In the genomic region with DNA sequence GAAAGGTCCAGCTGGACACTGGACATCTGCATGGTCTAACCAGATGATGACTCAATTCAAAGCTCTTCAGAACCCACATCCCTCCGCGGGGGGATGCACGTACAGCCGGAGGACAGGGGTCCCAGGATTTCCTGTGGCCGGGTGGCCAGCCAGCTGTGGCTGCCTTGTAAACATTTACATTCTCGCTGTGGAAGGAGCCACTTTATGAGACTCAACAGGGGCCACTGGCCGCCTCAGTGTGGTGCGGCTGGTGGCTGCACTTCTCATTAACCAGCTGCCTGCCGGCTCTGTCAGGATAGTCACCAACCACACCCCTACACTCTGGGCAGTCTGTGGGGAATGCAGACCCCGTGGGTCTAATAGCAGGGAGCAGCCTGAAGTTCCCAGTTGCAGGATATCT, we compare ENCODE assay signal across 22 mouse cellular contexts. TPM values are rescaled to one million over a fixed set of nuclear protein-coding genes. Genes with fewer than 3 reads are reported as not detected.
DNase-seq lines count a peak whose midpoint lies in the region; ATAC-seq lines count a peak whose summit lies in the region.
"Had no signal": no experiment of that assay in that cellular context is flagged by ENCODE, and none has a peak within 500 bp of the region (broad histone marks: within the 10 kb centered on the region; RNA-seq: fewer than 3 reads in every experiment).

No protein-coding gene starts in this region.

- peaks cover 4% of the 10 kb centered on the region; the same call in 1 of the 2 replicates for H3K9me3 ChIP-seq in kidney, embryonic 16.5 days (ENCODE audit: low read length)
- H3K9me3 ChIP-seq in limb, embryonic 12.5 days = peaks cover 5% of the 10 kb centered on the region; the same call in 1 of the 2 replicates
- H3K9me3 ChIP-seq in forebrain, embryonic 12.5 days = peaks cover 5% of the 10 kb centered on the region; the same call in 1 of the 2 replicates
- H3K9me3 ChIP-seq: embryonic facial prominence, embryonic 15.5 days had no signal

- ATAC-seq in kidney, embryonic 16.5 days (ENCODE audit: low FRiP score, low TSS enrichment) = 0 out of 2 replicates have a peak, but pooled peaks have one; percentile 43
- no peak for ATAC-seq in limb, embryonic 12.5 days (ENCODE audit: insufficient number of reproducible peaks, insufficient read depth, low FRiP score, low TSS enrichment, low read depth)
- no peak for ATAC-seq in forebrain, embryonic 12.5 days (ENCODE audit: low FRiP score)
- ATAC-seq: midbrain, embryonic 13.5 days had no signal

- H3K36me3 ChIP-seq in kidney, embryonic 16.5 days (ENCODE audit: insufficient read depth, low read length) = no peaks in the 10 kb centered on the region
- no peaks in the 10 kb centered on the region for H3K36me3 ChIP-seq in limb, embryonic 12.5 days
- no peaks in the 10 kb centered on the region for H3K36me3 ChIP-seq in forebrain, embryonic 12.5 days (replicated peaks)
- H3K36me3 ChIP-seq: embryonic facial prominence, embryonic 15.5 days; heart, embryonic 13.5 days; limb, embryonic 15.5 days; midbrain, embryonic 13.5 days; neural tube, embryonic 13.5 days had no signal

- H3K4me1 ChIP-seq in kidney, embryonic 16.5 days (ENCODE audit: insufficient read depth, low read length) = no peaks in the 10 kb centered on the region
- H3K4me1 ChIP-seq in limb, embryonic 12.5 days (replicated peaks) = peaks cover 59% of the 10 kb centered on the region
- H3K4me1 ChIP-seq in forebrain, embryonic 12.5 days = no peaks in the 10 kb centered on the region
- H3K4me1 ChIP-seq: midbrain, embryonic 13.5 days; neural tube, embryonic 13.5 days had no signal

- DNase-seq in kidney, postnatal 14 days = no peak
- DNase-seq in 416B (ENCODE audit: low read depth) = peak; percentile 90
- DNase-seq in forelimb bud, embryonic 11.5 days (ENCODE audit: low read depth, low spot score) = peak; percentile 50
- no peak for DNase-seq in urinary bladder, adult 2 months (ENCODE audit: low spot score)
- no peak for DNase-seq in adrenal gland, postnatal 10 days
- DNase-seq: adrenal gland, adult 2 months; cerebellum, adult 11 months; cerebellum, postnatal 10 days; heart, adult 11 months; heart, postnatal 36 days; kidney, adult 2 months; kidney, postnatal 36 days had no signal

- no peak overlapping the region for H3K9ac ChIP-seq in kidney, embryonic 16.5 days (replicated peaks; ENCODE audit: low read length)
- H3K9ac ChIP-seq in limb, embryonic 12.5 days (replicated peaks) = no peak overlapping the region
- H3K9ac ChIP-seq in forebrain, embryonic 12.5 days = no peak overlapping the region
- H3K9ac ChIP-seq: embryonic facial prominence, embryonic 15.5 days; heart, embryonic 13.5 days; hindbrain, embryonic 14.5 days; limb, embryonic 15.5 days; midbrain, embryonic 13.5 days; neural tube, embryonic 13.5 days had no signal

- H3K4me2 ChIP-seq in kidney, embryonic 16.5 days (replicated peaks; ENCODE audit: low read depth, low read length) = no peak overlapping the region
- peak overlapping the region; percentile 24 for H3K4me2 ChIP-seq in limb, embryonic 12.5 days
- H3K4me2 ChIP-seq in forebrain, embryonic 12.5 days = no peak overlapping the region
- H3K4me2 ChIP-seq: embryonic facial prominence, embryonic 15.5 days; heart, embryonic 13.5 days; hindbrain, embryonic 14.5 days; limb, embryonic 15.5 days; midbrain, embryonic 13.5 days; neural tube, embryonic 13.5 days had no signal

- no peaks in the 10 kb centered on the region for H3K27me3 ChIP-seq in kidney, embryonic 16.5 days (ENCODE audit: insufficient read depth, low read length)
- no peaks in the 10 kb centered on the region for H3K27me3 ChIP-seq in limb, embryonic 12.5 days
- no peaks in the 10 kb centered on the region for H3K27me3 ChIP-seq in forebrain, embryonic 12.5 days
- H3K27me3 ChIP-seq: embryonic facial prominence, embryonic 15.5 days; limb, embryonic 15.5 days; midbrain, embryonic 13.5 days; neural tube, embryonic 13.5 days had no signal

- WGBS in kidney, embryonic 16.5 days = 20% methylated on average over 10 of the region's 10 CpGs
- 14% methylated on average over 10 of the region's 10 CpGs for WGBS in limb, embryonic 12.5 days
- 46% methylated on average over 10 of the region's 10 CpGs for WGBS in forebrain, embryonic 12.5 days

- H3K27ac ChIP-seq in kidney, embryonic 16.5 days (ENCODE audit: low read length) = no peak overlapping the region
- H3K27ac ChIP-seq in limb, embryonic 12.5 days = peak overlapping the region; percentile 86
- H3K27ac ChIP-seq in forebrain, embryonic 12.5 days = no peak overlapping the region
- H3K27ac ChIP-seq: embryonic facial prominence, embryonic 15.5 days; heart, embryonic 13.5 days; hindbrain, embryonic 14.5 days; left cerebral cortex, adult 2 months; limb, embryonic 15.5 days; midbrain, embryonic 13.5 days; neural tube, embryonic 13.5 days had no signal

- no peak overlapping the region for H3K4me3 ChIP-seq in kidney, embryonic 16.5 days (ENCODE audit: low read length)
- H3K4me3 ChIP-seq in limb, embryonic 12.5 days (replicated peaks) = no peak overlapping the region
- H3K4me3 ChIP-seq in forebrain, embryonic 12.5 days (replicated peaks) = no peak overlapping the region
- H3K4me3 ChIP-seq: embryonic facial prominence, embryonic 15.5 days; heart, embryonic 13.5 days; left cerebral cortex, adult 2 months; limb, embryonic 15.5 days; midbrain, embryonic 13.5 days; neural tube, embryonic 13.5 days had no signal

RNA-seq across cellular contexts. Expression of a gene that starts 6.1 kb away (rescaled TPM):
- 46.1 and 51.7 TPM in 2 replicates for polyA plus RNA-seq in kidney, embryonic 16.5 days (2015; fragmentation: Nextera tagmentation; extraction: Ambion mirVana)
- polyA plus RNA-seq in limb, embryonic 12.5 days (2016; fragmentation: Nextera tagmentation; extraction: Ambion mirVana) = 236 and 242 TPM in 2 replicates
- 42.0 and 42.1 TPM in 2 replicates for polyA plus RNA-seq in urinary bladder, adult 2 months (2012; rRNA removed)
- polyA plus RNA-seq in forebrain, embryonic 12.5 days (2016; fragmentation: Nextera tagmentation; extraction: Ambion mirVana) = 13.9 and 19.4 TPM in 2 replicates
- total RNA-seq in adrenal gland, postnatal 10 days (2021) = 10 to 100 TPM; 14.0 to 18.0 TPM

RNA-seq across cellular contexts. Expression of a gene that starts 26.0 kb away (rescaled TPM):
- polyA plus RNA-seq in kidney, embryonic 16.5 days (2015; fragmentation: Nextera tagmentation; extraction: Ambion mirVana) = 2.4 TPM in 2 replicates
- polyA plus RNA-seq in limb, embryonic 12.5 days (2016; fragmentation: Nextera tagmentation; extraction: Ambion mirVana) = 1.4 and 1.8 TPM in 2 replicates
- polyA plus RNA-seq in urinary bladder, adult 2 months (2012; rRNA removed) = 8.2 and 10.4 TPM in 2 replicates
- 0.82 and 0.88 TPM in 2 replicates for polyA plus RNA-seq in forebrain, embryonic 12.5 days (2016; fragmentation: Nextera tagmentation; extraction: Ambion mirVana)
- 1 to 10 TPM; 6.6 to 6.9 TPM for total RNA-seq in adrenal gland, postnatal 10 days (2021)

RNA-seq across cellular contexts. Expression of a gene that starts 33.9 kb away (rescaled TPM):
- 107 and 110 TPM in 2 replicates for polyA plus RNA-seq in kidney, embryonic 16.5 days (2015; fragmentation: Nextera tagmentation; extraction: Ambion mirVana)
- polyA plus RNA-seq in limb, embryonic 12.5 days (2016; fragmentation: Nextera tagmentation; extraction: Ambion mirVana) = 117 and 128 TPM in 2 replicates
- 214 and 229 TPM in 2 replicates for polyA plus RNA-seq in urinary bladder, adult 2 months (2012; rRNA removed)
- polyA plus RNA-seq in forebrain, embryonic 12.5 days (2016; fragmentation: Nextera tagmentation; extraction: Ambion mirVana) = 107 and 113 TPM in 2 replicates
- total RNA-seq in adrenal gland, postnatal 10 days (2021) = 100 to 1,000 TPM; 344 to 362 TPM

RNA-seq across cellular contexts. Expression of a gene that starts 34.1 kb away (rescaled TPM):
- 54.8 and 62.4 TPM in 2 replicates for polyA plus RNA-seq in kidney, embryonic 16.5 days (2015; fragmentation: Nextera tagmentation; extraction: Ambion mirVana)
- 87.9 and 91.5 TPM in 2 replicates for polyA plus RNA-seq in limb, embryonic 12.5 days (2016; fragmentation: Nextera tagmentation; extraction: Ambion mirVana)
- polyA plus RNA-seq in urinary bladder, adult 2 months (2012; rRNA removed) = 17.0 and 22.8 TPM in 2 replicates
- 78.4 and 78.8 TPM in 2 replicates for polyA plus RNA-seq in forebrain, embryonic 12.5 days (2016; fragmentation: Nextera tagmentation; extraction: Ambion mirVana)
- 10 to 100 TPM; 26.3 to 31.3 TPM for total RNA-seq in adrenal gland, postnatal 10 days (2021)

Comparison
In these comparisons a context has a peak if more than half of its experiments do, and no peak if none do; other contexts are left out.
1. DNase-seq: peak in 416B (single experiment) and forelimb bud, embryonic 11.5 days (single experiment); none in kidney, postnatal 14 days (single experiment), urinary bladder, adult 2 months (single experiment) and adrenal gland, postnatal 10 days (single experiment).